Mouse (Mus musculus): ENCODE results near the gene Tra2a.

DNA sequence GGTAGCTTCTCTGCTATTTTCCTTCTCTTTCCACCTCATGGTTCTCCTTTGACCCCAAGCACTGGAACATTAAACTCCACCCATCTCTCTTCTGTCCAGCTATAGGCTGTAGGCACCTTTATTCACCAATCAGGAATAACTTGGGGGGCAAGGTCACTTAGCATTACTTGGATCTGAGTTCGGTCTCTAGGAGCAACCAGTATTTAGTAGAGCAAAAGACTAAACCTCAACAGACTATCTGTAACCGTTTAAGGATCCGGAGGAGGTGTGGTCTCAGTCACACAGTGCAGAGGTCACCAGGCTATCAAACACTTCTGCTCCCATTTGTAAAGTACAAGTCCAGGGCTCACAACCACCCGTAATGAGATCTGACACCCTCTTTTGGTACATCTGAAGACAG is 3.9 kb upstream of the Tra2a start:
- TF ChIP-seq POLR2A (IDR thresholded peaks at IDR 0.05; ENCODE audit: extremely low read depth, insufficient read depth, low read length) (no peak), CTCF (IDR thresholded peaks at IDR 0.05; ENCODE audit: low read depth, low read length) (no peak)

Data from liver, adult 2 months (tissue).